Mouse (Mus musculus) embryo, embryonic 11.5 days (tissue): ENCODE measurements around the gene Rabgef1.
A peak's percentile ranks its signal among the peaks of the same experiment; 100 is the strongest.

Experiments used
- DNase-seq: peaks from one replicate; pipeline ENCODE4 v3.0.0-alpha.2; 2012; ENCODE audit warnings: low read depth, low spot score

The Rabgef1 gene

DNA sequence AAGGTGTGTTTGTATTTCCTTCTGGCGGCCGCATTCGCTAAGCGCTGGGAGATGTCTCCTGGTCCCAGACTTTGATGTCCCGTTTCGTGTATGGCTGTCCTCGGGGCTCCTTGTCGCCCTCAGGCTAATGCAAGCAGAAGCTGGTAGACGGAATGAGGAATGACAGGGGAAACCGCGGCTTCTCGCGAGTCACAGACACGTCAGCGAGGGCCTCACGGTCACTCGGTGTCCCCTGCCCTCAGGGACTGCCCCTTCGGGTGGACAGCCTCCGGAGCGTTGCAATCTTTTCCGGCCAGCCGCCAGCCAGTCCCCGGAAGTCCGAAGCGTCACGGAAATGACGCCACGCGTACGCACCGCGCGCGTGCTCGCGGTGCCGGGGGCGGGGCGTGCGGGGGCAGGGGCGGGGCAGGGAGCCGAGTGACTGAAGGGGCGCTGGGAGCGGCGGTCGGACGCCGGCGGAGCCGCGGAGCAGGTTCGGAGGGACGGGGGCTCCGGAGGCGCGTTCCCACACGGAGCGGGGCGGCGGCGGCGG, at the start of gene Rabgef1:
Gene Rabgef1, plus strand, starts transcription at position 376 of the 532 bp plus-strand sequence.
- peak; percentile 81 for DNase-seq

- no peak for DNase-seq
These were observed 49.2 kb upstream of the Rabgef1 start for GRCm38 (mm10) chr5:130122355-130122754.

DNA sequence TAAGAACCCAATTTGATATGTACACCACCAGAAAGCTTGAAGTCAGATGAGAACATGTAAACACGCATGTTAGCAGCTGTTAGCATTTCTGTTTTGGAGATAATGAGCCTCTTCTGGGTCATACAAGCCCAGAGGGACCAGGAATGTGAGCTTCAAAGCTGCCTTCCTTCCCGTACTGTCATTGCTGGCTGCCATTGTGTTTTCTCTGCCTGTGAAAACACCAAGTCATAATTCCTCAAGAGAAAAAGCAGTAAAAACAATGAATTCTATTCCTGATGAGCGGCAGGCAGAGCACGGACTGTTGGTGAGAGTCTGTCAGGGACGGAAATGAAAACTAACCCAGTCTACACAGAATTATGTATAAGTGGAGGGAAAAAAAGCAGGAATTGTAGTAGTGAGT, 47.3 kb upstream of the Rabgef1 start:
- DNase-seq, result no peak

GRCm38 (mm10) chr5:130128686-130129523, 42.7 kb upstream of the Rabgef1 start:
- no peak for DNase-seq

GRCm38 (mm10) chr5:130129524-130129793, 42.1 kb upstream of the Rabgef1 start:
- DNase-seq, result no peak

DNA sequence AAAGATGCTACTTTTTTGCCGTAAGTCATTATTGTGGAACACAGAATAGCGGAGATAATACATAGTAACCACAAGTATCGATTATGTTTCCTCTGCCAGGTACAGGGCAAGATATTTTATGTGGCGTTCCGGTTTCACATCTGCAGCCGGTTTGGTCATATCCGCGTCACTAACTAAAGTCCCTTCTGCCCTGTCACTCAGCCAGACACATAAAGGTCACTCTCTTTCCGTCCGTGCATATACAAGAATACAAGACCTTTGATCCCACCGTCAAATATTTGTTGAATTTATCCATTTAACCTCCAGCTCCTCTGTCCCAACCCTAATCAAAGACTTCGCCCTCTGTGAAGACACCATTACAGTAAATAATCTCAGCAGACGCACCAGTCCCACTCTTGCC, 35.0 kb upstream of the Rabgef1 start:
- no peak for DNase-seq

- DNase-seq, result peak; percentile 56
These were observed 32.2 kb upstream of the Rabgef1 start for GRCm38 (mm10) chr5:130139393-130139792.

DNA sequence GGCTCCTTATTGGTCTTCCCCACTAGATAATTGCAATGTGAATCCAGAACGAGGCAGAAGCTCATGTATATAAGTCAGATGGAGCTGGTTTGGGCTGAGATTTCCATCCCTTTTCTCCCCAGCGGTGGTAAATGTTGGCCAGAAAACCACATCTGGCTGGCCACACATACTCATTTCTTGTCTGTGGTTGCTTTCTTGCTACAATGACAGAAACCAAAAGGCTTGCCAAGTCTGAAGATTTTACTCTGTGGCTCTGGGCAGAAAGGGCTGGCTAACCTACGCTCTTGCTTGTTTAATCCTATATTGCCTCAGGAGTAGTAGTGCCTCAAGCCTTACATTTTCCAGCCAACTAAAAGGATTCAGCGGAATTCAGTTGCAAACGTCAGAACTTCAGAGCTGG, 30.5 kb upstream of the Rabgef1 start:
- no peak for DNase-seq

DNA sequence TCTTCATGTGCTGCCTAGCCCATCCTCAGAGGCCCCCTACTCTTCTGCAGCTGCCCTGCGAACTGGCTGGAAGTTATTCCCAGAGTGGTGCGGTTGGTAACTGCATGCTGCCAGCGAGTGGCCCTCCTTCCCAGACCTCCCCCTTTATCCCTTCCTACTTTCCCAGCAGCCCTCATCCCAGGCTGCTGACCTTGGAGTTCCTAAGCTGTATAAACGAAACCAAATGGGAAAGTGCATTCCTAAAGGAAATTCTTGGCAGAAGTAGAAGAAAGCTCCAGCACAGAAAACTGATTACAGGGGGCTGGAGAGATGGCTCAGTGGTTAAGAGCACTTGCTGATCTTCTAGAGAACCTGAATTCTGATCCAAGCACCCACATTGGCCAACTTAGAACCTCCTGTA, 29.6 kb upstream of the Rabgef1 start:
- DNase-seq, result no peak

- DNase-seq, result no peak
These were observed 28.5 kb upstream of the Rabgef1 start for GRCm38 (mm10) chr5:130143101-130143500.

GRCm38 (mm10) chr5:130143977-130144333, 27.6 kb upstream of the Rabgef1 start:
- peak; percentile 44 for DNase-seq

DNA sequence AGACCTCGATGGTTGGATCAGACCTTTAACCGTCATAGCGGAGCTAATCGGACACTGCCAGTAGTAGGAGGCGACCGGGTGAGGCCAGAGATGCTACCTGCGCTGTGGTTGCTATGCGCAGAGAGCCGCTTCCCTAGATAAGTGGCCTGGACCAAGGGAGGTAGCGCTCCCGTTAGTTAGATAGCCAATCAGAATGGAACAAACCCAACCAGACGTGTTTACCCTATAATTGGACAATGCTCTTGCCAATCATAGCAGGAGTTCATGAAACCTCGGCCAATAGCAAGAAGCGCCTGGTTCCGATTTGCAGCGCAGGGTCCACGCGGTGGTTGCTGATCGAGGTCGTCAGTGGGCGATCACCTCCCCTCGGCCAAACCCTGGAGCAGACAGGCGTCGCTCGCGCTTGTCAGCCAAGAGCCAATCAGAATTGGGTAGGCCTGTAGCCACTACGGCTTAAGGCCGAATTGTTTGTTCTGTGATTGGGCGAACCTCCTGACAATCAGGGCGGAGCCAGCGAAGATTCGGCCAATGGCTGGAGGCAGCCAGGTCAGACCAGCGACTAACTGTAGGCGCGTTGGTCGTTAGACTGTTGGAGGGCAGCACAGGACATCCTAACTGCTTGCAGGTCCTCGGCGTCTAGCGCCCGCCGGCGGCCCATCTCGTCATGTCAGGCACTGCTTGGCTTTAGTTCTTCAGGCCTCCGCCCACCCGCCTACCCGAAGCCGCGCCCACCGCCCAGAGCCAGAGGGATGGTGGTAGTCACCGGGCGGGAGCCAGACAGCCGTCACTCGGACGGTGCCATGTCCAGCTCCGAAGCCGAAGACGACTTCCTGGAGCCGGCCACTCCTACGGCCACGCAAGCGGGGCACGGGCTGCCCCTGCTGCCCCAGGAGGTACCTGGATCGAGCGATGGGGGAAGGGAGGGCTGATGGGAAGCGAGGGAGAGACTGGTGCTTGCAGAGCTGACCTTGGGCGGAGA, 27.0 kb upstream of the Rabgef1 start, which contains the start of gene Kctd7:
Gene Kctd7, plus strand, starts transcription at position 528 of the 979 bp plus-strand sequence.
- DNase-seq, result peak; percentile 95

DNA sequence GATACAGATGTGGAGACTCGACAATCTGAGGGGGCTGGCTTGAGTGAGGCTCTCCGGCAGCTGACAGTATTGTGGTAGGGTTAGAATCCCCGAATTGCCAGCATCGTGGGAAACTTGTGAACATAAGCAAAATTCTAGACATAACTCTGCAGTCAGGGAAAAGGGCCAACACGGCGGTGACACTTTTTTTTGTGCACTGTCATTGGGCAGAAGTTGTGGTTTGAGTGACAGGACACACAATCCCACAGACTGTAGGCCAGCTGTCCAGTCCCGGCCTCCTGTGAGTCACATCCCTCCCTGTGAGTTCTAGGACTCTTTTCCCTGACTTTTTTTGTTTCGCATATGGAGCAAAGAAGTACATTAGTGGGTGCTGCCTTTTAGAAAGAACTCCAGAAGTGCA, 25.6 kb upstream of the Rabgef1 start:
- DNase-seq, result no peak

DNA sequence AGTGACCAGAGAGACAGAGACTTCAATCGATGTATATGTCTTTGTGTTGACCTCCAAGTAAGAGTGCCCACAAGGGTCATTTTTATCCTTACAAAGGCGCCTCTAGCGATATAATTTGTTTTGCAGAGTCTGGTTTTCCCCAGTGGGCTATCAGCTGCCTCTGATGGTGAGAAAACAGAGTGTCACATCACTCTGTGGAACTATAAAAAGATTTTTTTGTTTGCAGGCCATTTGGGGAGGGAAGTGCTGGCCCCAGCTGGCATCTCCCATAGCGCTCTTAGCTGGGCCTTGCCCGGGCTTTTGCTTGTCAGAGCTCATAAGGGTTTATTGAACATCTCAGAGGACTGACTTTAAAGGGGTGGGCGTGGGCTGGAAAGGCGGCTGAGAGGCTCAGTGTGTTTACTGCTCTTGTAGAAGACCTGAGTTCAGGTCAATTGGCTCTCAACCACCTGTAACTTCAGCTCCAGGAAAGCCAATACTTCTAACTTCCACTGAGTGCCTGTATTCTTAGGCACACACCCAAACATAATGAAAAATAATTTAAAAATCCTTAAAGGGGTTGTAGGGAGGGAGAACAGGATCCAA, 21.8 kb upstream of the Rabgef1 start:
- DNase-seq, result no peak

DNA sequence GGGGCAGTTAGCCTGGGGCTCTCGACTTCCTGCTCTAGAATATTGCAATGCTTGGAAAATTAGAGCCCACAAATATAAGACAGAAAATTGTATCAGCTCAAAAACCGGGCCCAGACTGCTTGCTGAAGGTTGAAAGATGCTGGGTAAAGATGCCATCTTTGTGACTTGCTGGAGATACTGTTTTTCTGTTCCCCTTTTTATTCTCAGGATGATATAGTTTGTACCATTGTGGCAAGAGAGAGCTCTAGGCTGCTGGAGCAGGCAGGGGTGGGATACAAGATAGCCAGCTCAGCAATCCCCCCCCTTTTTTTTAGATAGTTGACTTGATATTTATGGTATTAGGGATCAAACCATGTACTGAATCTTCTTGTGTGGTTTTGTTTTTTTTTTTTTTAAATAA, 17.3 kb upstream of the Rabgef1 start:
- no peak for DNase-seq

DNA sequence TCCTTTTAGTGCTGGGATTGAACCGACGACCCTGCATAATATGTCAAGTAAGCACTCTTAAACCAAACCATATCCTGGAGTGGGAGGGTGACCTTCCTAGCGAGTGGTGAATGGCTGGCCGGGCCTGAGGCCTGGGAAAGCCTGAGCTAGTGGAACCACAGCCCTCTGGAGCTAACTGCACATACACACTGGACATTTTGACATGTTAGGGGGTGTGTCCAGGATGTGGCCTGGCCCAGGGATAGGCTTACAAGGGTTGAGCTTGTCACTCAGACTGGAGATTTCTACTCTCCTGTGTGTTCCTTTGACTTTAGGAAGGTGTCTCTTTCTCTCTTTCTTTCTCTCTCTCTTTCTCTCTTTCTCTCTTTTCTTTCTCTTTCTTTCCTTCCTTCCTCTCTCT, 13.1 kb upstream of the Rabgef1 start:
- no peak for DNase-seq

GRCm38 (mm10) chr5:130159761-130160201, 11.8 kb upstream of the Rabgef1 start:
- no peak for DNase-seq

DNA sequence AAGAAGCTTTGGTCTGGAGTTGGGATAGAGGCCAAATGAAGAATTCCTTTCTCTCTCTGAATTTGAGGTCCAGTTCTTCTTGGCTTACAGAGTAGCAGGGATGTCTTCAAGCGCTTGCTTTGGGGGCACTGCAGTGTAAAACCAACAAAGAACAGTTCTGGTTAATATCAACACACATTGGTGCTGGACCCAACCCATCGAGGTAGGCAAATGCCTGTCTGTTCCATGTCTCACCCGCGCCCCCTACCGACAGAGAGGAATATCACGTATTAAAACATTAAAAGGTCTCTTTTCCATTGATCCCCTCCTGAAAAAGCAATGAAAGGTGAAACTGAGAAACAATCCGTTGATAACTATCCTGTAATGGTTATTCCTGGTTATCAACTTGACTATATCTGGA, 7.9 kb upstream of the Rabgef1 start:
- peak; percentile 64 for DNase-seq

DNA sequence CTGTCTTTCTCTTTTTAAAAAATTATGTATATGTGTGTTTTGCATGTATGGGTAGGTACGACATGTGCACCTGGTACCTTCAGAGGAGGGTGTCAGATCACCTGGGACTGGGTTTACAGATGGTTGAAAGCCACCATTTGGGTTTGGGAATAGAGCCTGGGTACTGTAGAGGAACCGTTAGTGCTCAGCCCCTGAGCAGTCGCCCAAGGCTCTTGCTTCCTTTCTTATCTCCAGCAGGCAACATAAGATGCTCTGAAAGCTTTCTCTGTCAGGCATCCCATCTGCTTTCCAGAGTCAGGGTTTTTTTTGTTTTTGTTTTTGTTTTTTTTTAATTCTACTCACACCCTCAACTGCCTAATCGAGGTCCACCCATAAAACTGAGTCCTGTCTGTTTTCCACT, 6.4 kb upstream of the Rabgef1 start:
- no peak for DNase-seq

GRCm38 (mm10) chr5:130169109-130169508, 2.5 kb upstream of the Rabgef1 start:
- DNase-seq, result no peak

DNA sequence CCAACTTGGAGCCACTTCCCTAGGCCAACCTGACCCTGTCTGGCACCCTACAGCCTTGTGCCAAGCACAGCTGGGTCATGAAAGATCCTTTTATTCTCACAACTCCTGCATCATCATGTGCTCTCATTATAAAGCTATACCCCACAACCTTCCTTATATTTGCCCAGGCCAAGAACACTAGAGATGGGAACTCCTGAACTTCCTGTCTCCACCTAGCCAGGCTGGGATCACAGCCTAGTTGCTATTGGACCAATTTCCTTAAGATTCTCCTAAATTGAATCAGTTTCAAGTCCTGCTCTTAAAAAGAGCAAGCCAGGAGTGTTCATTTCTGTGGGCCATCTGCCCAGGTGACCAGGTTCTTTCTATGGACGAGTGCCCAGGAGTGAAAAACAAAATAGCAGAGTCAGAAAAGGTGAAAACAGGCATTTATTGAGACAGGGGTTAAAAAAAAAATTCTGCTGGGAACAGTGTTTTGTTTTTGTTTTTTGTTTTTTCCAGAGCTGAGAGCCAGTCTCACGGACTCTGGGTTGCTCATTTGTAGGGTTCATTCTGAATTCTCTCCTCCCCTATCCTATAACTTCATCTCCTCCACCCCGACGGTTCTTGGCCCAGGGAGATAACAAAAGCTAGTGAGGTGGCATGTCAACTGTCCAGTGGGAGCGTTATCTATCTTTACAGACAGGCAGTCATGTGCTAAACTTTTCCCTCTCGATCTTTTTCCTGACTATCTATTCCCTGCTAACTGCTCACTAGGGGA, 754 bp upstream of the Rabgef1 start:
- peak; percentile 5 for DNase-seq
